Mouse (Mus musculus) heart, postnatal 14 days (tissue): Measurements from ENCODE around the gene Upf2. TPM values are rescaled to one million over a fixed set of nuclear protein-coding genes. Genes with fewer than 3 reads are reported as not detected.

ENCODE experiments used
- DNase-seq, 2 experiments: peaks; one replicate each; pipeline ENCODE4 v3.0.0; 2021 to 2022
- intact Hi-C: fragments of 180-260 bp; cut with DNase I; formaldehyde crosslinking; loops from one replicate; pipeline ENCODE4 v1.15.1; 2025
- total RNA-seq, 2 experiments: library from RNA; stranded (reverse); gene quantifications; 2 replicates each; pipeline ENCODE4 v1.2.3; 2021

The Upf2 gene
- total RNA-seq, 2 experiments from 2014 or later: 12.6 to 13.4 TPM

- intact Hi-C loops: no loop called here
- DNase-seq: no peak
Measured at GRCm38 (mm10) chr2:6105437-6105836, 154.2 kb downstream of the Upf2 start.

Other genes starting within 250 kb of the Upf2 start
- 1 to 10 TPM; 5.0 TPM for gene Camk1d, start 237.0 kb upstream of the Upf2 start, total RNA-seq
- gene Nudt5, start 106.5 kb upstream of the Upf2 start, total RNA-seq: 10 to 100 TPM; 16.9 to 17.5 TPM
- 10 to 100 TPM; 72.9 to 74.8 TPM for gene Cdc123, start 106.3 kb upstream of the Upf2 start, total RNA-seq
- gene Gm13199, start 88.5 kb upstream of the Upf2 start, total RNA-seq: not detected
- 10 to 100 TPM; 19.8 to 21.1 TPM for gene Sec61a2, start 56.0 kb upstream of the Upf2 start, total RNA-seq
- gene Dhtkd1, start 8.7 kb upstream of the Upf2 start, total RNA-seq: 1 to 10 TPM; 1.9 to 5.7 TPM
- gene Proser2, start 178.7 kb downstream of the Upf2 start, total RNA-seq: 10 to 100 TPM; 19.6 to 28.0 TPM